Mouse (Mus musculus) E14TG2a.4 (cell line): ENCODE measurements around the gene Gatd1.
A peak's percentile ranks its signal among the peaks of the same experiment; 100 is the strongest.

Source experiments
- H3K27me3 ChIP-seq: 2 replicates; pipeline ENCODE4 v1.6.1; 2014; ENCODE audit warnings: low read length, control low read depth; ENCODE audit not compliant: insufficient read depth
- H3K36me3 ChIP-seq: 2 replicates; pipeline ENCODE4 v1.6.1; 2014; ENCODE audit warnings: low read length, control low read depth; ENCODE audit not compliant: insufficient read depth
- H3K4me1 ChIP-seq: replicated peaks from 2 replicates; pipeline ENCODE4 v1.6.1; 2014; ENCODE audit warnings: low read depth, low read length, control low read depth
- H3K4me3 ChIP-seq: replicated peaks from 2 replicates; pipeline ENCODE4 v1.5.1; 2014; ENCODE audit warnings: mild to moderate bottlenecking, low read length
- H3K9me3 ChIP-seq: 2 replicates; pipeline ENCODE4 v1.6.1; 2014; ENCODE audit warnings: low read length, control low read depth
- CTCF ChIP-seq: conservative IDR thresholded peaks from 2 replicates; pipeline ENCODE4 v1.5.1; 2014; ENCODE audit warnings: low read length
- NANOG ChIP-seq: IDR thresholded peaks from 2 replicates; pipeline ENCODE4 v1.6.1; 2014; ENCODE audit warnings: borderline replicate concordance, low read length, mixed read lengths
- POU5F1 ChIP-seq: IDR thresholded peaks from 2 replicates; pipeline ENCODE4 v1.6.1; 2014; ENCODE audit warnings: low read length, borderline replicate concordance

The Gatd1 gene

GRCm38 (mm10) chr7:141432186-141432611, 18.3 kb upstream of the Gatd1 start:
- no peak for TF ChIP-seq NANOG
- TF ChIP-seq CTCF, result no peak
- TF ChIP-seq POU5F1, result no peak
- Histone ChIP-seq H3K36me3 (peaks cover 40% of the 10 kb centered on the region), H3K4me3 (0 out of 2 replicates have a peak overlapping the region, but pooled peaks have one; percentile 13), H3K9me3 (no peaks in the 10 kb centered on the region), H3K4me1 (peaks cover 91% of the 10 kb centered on the region), H3K27me3 (no peaks in the 10 kb centered on the region)

- 0 out of 2 replicates have a peak overlapping the region, but pooled peaks have one; percentile 13 for H3K4me3 ChIP-seq
- peaks cover 40% of the 10 kb centered on the region for H3K36me3 ChIP-seq
- H3K27me3 ChIP-seq, result no peaks in the 10 kb centered on the region
- peaks cover 91% of the 10 kb centered on the region for H3K4me1 ChIP-seq
- no peak for TF ChIP-seq POU5F1
- no peak for TF ChIP-seq NANOG
- TF ChIP-seq CTCF, result no peak
- H3K9me3 ChIP-seq, result no peaks in the 10 kb centered on the region
Observed at GRCm38 (mm10) chr7:141431434-141432185, 17.7 kb upstream of the Gatd1 start.

DNA sequence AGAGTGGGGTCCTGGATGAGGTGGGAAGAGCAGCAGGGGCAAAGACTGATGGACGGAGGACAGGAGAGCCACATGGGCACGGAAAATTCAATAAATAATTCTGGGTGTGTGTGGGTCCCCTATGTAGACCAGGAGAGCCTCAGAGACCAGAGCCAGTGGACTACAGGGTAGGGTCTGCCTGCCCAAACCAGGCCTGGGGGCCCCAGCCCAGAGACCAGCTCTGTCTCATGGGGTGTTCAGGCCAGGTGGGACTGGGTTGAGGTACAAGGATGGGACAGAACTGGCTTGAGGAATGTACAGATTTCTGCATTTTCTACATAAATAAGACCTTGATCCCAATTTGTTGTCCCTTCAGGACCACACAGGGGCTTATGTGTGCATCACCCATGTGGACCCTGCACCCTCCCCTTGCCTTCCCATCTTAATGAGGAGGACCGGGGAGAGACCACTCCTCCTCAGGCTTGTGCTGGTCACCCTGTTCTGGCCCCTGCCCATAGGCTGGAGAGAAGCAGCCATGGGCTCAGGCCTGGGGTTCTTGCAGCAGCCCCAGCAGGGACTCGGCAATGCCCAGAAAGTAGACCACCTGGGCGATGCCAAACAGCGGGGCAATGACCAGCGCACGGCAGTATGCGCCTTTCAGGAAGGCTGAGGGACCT, 16.8 kb upstream of the Gatd1 start:
- H3K9me3 ChIP-seq, result no peaks in the 10 kb centered on the region
- TF ChIP-seq POU5F1, result no peak
- no peak for TF ChIP-seq CTCF
- no peak for TF ChIP-seq NANOG
- H3K27me3 ChIP-seq, result no peaks in the 10 kb centered on the region
- H3K4me1 ChIP-seq, result peaks cover 91% of the 10 kb centered on the region
- peak overlapping the region; percentile 66; the same call in 1 of the 2 replicates for H3K4me3 ChIP-seq
- peaks cover 40% of the 10 kb centered on the region for H3K36me3 ChIP-seq

GRCm38 (mm10) chr7:141429840-141430584, 16.1 kb upstream of the Gatd1 start:
- H3K9me3 ChIP-seq, result no peaks in the 10 kb centered on the region
- peaks cover 92% of the 10 kb centered on the region for H3K4me1 ChIP-seq
- TF ChIP-seq CTCF (no peak), NANOG (no peak), POU5F1 (no peak)
- peaks cover 40% of the 10 kb centered on the region for H3K36me3 ChIP-seq
- H3K4me3 ChIP-seq, result peak overlapping the region; percentile 66
- no peaks in the 10 kb centered on the region; the same call in 1 of the 2 replicates for H3K27me3 ChIP-seq

DNA sequence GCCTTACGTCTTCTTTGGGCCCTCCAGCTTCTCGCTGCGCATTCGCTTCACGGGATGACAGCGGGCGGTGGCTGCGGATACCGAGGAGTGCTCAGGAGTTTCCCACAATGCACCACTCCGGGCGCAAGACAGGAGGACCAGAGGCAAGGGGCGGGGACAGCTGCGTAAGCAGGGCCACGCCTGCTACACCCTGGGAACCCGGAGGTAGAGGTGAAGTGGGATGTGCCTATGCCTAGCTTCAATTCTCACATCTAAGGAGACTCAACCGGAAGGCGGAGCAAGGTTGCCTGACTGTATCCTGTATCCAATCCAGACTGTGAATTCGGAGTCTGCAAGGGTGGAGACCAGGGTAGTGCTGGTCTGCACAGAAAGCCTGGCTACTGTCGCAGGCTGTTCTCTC, 15.4 kb upstream of the Gatd1 start, which contains the start of gene Cend1:
Gene Cend1, minus strand, starts transcription at position 182 of the 400 bp plus-strand sequence.
- H3K4me1 ChIP-seq, result peaks cover 91% of the 10 kb centered on the region
- H3K27me3 ChIP-seq, result no peaks in the 10 kb centered on the region; the same call in 1 of the 2 replicates
- peak within 1 kb of the TSS; percentile 66 for H3K4me3 ChIP-seq
- H3K36me3 ChIP-seq, result peaks cover 40% of the 10 kb centered on the region
- no peak for TF ChIP-seq NANOG
- no peak for TF ChIP-seq CTCF
- TF ChIP-seq POU5F1, result no peak
- no peaks in the 10 kb centered on the region for H3K9me3 ChIP-seq

DNA sequence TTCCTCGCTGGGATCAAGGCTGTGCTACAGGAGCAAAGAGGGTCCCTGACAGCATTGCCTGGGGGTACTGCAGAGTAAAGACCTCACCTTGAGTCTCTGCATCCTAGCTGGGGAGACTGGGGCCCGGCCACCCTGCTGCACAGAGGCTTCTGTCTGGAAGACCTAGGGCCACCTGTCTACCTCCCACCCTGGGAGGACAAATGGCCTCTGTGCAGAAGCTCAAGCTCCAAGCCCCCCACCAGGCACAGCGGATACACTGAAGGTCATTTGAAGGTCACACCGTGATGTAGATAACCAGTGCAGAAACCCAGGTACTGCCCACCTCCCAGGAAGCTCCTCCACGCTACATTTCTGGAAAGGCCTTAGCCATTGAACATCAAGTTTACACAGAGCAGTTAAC, 14.8 kb upstream of the Gatd1 start:
- H3K9me3 ChIP-seq, result no peaks in the 10 kb centered on the region
- H3K4me3 ChIP-seq, result peak overlapping the region; percentile 66
- no peaks in the 10 kb centered on the region; the same call in 1 of the 2 replicates for H3K27me3 ChIP-seq
- TF ChIP-seq CTCF, result no peak
- H3K36me3 ChIP-seq, result peaks cover 37% of the 10 kb centered on the region
- peaks cover 86% of the 10 kb centered on the region for H3K4me1 ChIP-seq

- Histone ChIP-seq H3K27me3 (no peaks in the 10 kb centered on the region; the same call in 1 of the 2 replicates), H3K4me3 (peak overlapping the region; percentile 46; the same call in 1 of the 2 replicates), H3K36me3 (peaks cover 21% of the 10 kb centered on the region), H3K9me3 (no peaks in the 10 kb centered on the region), H3K4me1 (peaks cover 72% of the 10 kb centered on the region)
- TF ChIP-seq NANOG (no peak), CTCF (no peak), POU5F1 (no peak)
Observed at GRCm38 (mm10) chr7:141426948-141427730, 13.2 kb upstream of the Gatd1 start.
